Mouse (Mus musculus): Measurements from ENCODE around the gene Tox2. TPM values are rescaled to one million over a fixed set of nuclear protein-coding genes. Genes with fewer than 3 reads are reported as not detected.

The Tox2 gene
- polyA plus RNA-seq, 1 experiment from 2014 or later: 2.9 TPM

GRCm38 (mm10) chr2:163187552-163187951 lies 15.4 kb upstream of the Tox2 start:
- no peak for ATAC-seq (ENCODE audit: low FRiP score, low TSS enrichment)
- no peaks in the 10 kb centered on the region for H3K27me3 ChIP-seq (ENCODE audit: control insufficient read depth, insufficient read depth, low read length)

GRCm38 (mm10) chr2:163189596-163189995 lies 13.3 kb upstream of the Tox2 start:
- H3K27ac ChIP-seq (ENCODE audit: low read depth, low read length): no peak overlapping the region
- no peak overlapping the region for H3K4me3 ChIP-seq (ENCODE audit: low read length)
- no peaks in the 10 kb centered on the region for H3K9me3 ChIP-seq (ENCODE audit: control insufficient read depth, low read length)
- no peak overlapping the region for H3K4me2 ChIP-seq (replicated peaks; ENCODE audit: low read depth, low read length)
- H3K36me3 ChIP-seq (ENCODE audit: control insufficient read depth, insufficient read depth, low read length): no peaks in the 10 kb centered on the region
- H3K27me3 ChIP-seq (ENCODE audit: control insufficient read depth, insufficient read depth, low read length): no peaks in the 10 kb centered on the region
- H3K4me1 ChIP-seq (ENCODE audit: control insufficient read depth, insufficient read depth, low read length): 0 out of 2 replicates have a peak, but pooled peaks cover 2% of the 10 kb centered on the region
- WGBS: 15% methylated on average over 5 of the region's 5 CpGs
- ATAC-seq (ENCODE audit: low FRiP score, low TSS enrichment): no peak
- no peak overlapping the region for H3K9ac ChIP-seq (ENCODE audit: low read depth, low read length)

More at GRCm38 (mm10) chr2:163187552-163187951, 15.4 kb upstream of the Tox2 start:
- H3K4me3 ChIP-seq (ENCODE audit: low read length): no peak overlapping the region
- no peak overlapping the region for H3K27ac ChIP-seq (ENCODE audit: low read depth, low read length)
- H3K9me3 ChIP-seq (ENCODE audit: control insufficient read depth, low read length): no peaks in the 10 kb centered on the region
- no peak overlapping the region for H3K4me2 ChIP-seq (replicated peaks; ENCODE audit: low read depth, low read length)
- H3K9ac ChIP-seq (ENCODE audit: low read depth, low read length): no peak overlapping the region
- WGBS: 58% methylated on average over 11 of the region's 11 CpGs
- H3K4me1 ChIP-seq (ENCODE audit: control insufficient read depth, insufficient read depth, low read length): no peaks in the 10 kb centered on the region
- H3K36me3 ChIP-seq (ENCODE audit: control insufficient read depth, insufficient read depth, low read length): no peaks in the 10 kb centered on the region

GRCm38 (mm10) chr2:163190004-163190441 lies 12.9 kb upstream of the Tox2 start:
- 6% methylated on average over 3 of the region's 3 CpGs for WGBS
- Histone ChIP-seq H3K4me2 (replicated peaks; ENCODE audit: low read depth, low read length) (no peak overlapping the region), H3K4me3 (ENCODE audit: low read length) (no peak overlapping the region), H3K27me3 (ENCODE audit: control insufficient read depth, insufficient read depth, low read length) (no peaks in the 10 kb centered on the region), H3K9ac (ENCODE audit: low read depth, low read length) (no peak overlapping the region), H3K36me3 (ENCODE audit: control insufficient read depth, insufficient read depth, low read length) (no peaks in the 10 kb centered on the region), H3K27ac (ENCODE audit: low read depth, low read length) (no peak overlapping the region), H3K4me1 (ENCODE audit: control insufficient read depth, insufficient read depth, low read length) (0 out of 2 replicates have a peak, but pooled peaks cover 2% of the 10 kb centered on the region), H3K9me3 (ENCODE audit: control insufficient read depth, low read length) (no peaks in the 10 kb centered on the region)
- ATAC-seq (ENCODE audit: low FRiP score, low TSS enrichment): 0 out of 2 replicates have a peak, but pooled peaks have one; percentile 30

- ATAC-seq (ENCODE audit: low FRiP score, low TSS enrichment): no peak
- Histone ChIP-seq H3K36me3 (ENCODE audit: control insufficient read depth, insufficient read depth, low read length) (no peaks in the 10 kb centered on the region), H3K9ac (ENCODE audit: low read depth, low read length) (no peak overlapping the region), H3K27ac (ENCODE audit: low read depth, low read length) (no peak overlapping the region), H3K9me3 (ENCODE audit: control insufficient read depth, low read length) (no peaks in the 10 kb centered on the region), H3K27me3 (ENCODE audit: control insufficient read depth, insufficient read depth, low read length) (no peaks in the 10 kb centered on the region; the same call in 1 of the 2 replicates), H3K4me1 (ENCODE audit: control insufficient read depth, insufficient read depth, low read length) (peaks cover 9% of the 10 kb centered on the region; the same call in 1 of the 2 replicates), H3K4me3 (ENCODE audit: low read length) (no peak overlapping the region), H3K4me2 (replicated peaks; ENCODE audit: low read depth, low read length) (no peak overlapping the region)
- 64% methylated on average over 6 of the region's 6 CpGs for WGBS
These were observed 10.4 kb upstream of the Tox2 start for GRCm38 (mm10) chr2:163192485-163192884.

- Histone ChIP-seq H3K9me3 (ENCODE audit: control insufficient read depth, low read length) (no peaks in the 10 kb centered on the region), H3K4me2 (replicated peaks; ENCODE audit: low read depth, low read length) (no peak overlapping the region), H3K4me1 (ENCODE audit: control insufficient read depth, insufficient read depth, low read length) (peaks cover 9% of the 10 kb centered on the region; the same call in 1 of the 2 replicates), H3K36me3 (ENCODE audit: control insufficient read depth, insufficient read depth, low read length) (no peaks in the 10 kb centered on the region), H3K27ac (ENCODE audit: low read depth, low read length) (no peak overlapping the region), H3K4me3 (ENCODE audit: low read length) (no peak overlapping the region), H3K9ac (ENCODE audit: low read depth, low read length) (no peak overlapping the region; the same call in 1 of the 2 replicates), H3K27me3 (ENCODE audit: control insufficient read depth, insufficient read depth, low read length) (no peaks in the 10 kb centered on the region; the same call in 1 of the 2 replicates)
- WGBS: 69% methylated on average over 2 of the region's 2 CpGs
- ATAC-seq (ENCODE audit: low FRiP score, low TSS enrichment): no peak
These were observed 8.9 kb upstream of the Tox2 start for GRCm38 (mm10) chr2:163194015-163194414.

GRCm38 (mm10) chr2:163194543-163194942 lies 8.4 kb upstream of the Tox2 start:
- ATAC-seq (ENCODE audit: low FRiP score, low TSS enrichment): 0 out of 2 replicates have a peak, but pooled peaks have one; percentile 25
- no peaks in the 10 kb centered on the region for H3K9me3 ChIP-seq (ENCODE audit: control insufficient read depth, low read length)
- no peak overlapping the region for H3K4me3 ChIP-seq (ENCODE audit: low read length)
- H3K36me3 ChIP-seq (ENCODE audit: control insufficient read depth, insufficient read depth, low read length): no peaks in the 10 kb centered on the region
- peaks cover 9% of the 10 kb centered on the region; the same call in 1 of the 2 replicates for H3K4me1 ChIP-seq (ENCODE audit: control insufficient read depth, insufficient read depth, low read length)
- H3K9ac ChIP-seq (ENCODE audit: low read depth, low read length): no peak overlapping the region
- H3K27ac ChIP-seq (ENCODE audit: low read depth, low read length): no peak overlapping the region
- H3K27me3 ChIP-seq (ENCODE audit: control insufficient read depth, insufficient read depth, low read length): no peaks in the 10 kb centered on the region; the same call in 1 of the 2 replicates
- no peak overlapping the region for H3K4me2 ChIP-seq (replicated peaks; ENCODE audit: low read depth, low read length)
- WGBS: 69% methylated on average over 5 of the region's 5 CpGs

- H3K4me3 ChIP-seq (ENCODE audit: low read length): no peak overlapping the region
- no peak overlapping the region for H3K4me2 ChIP-seq (replicated peaks; ENCODE audit: low read depth, low read length)
- WGBS: 39% methylated on average over 6 of the region's 6 CpGs
- H3K27ac ChIP-seq (ENCODE audit: low read depth, low read length): no peak overlapping the region
- peaks cover 9% of the 10 kb centered on the region; the same call in 1 of the 2 replicates for H3K4me1 ChIP-seq (ENCODE audit: control insufficient read depth, insufficient read depth, low read length)
- H3K9ac ChIP-seq (ENCODE audit: low read depth, low read length): no peak overlapping the region
- no peaks in the 10 kb centered on the region for H3K9me3 ChIP-seq (ENCODE audit: control insufficient read depth, low read length)
- H3K27me3 ChIP-seq (ENCODE audit: control insufficient read depth, insufficient read depth, low read length): no peaks in the 10 kb centered on the region; the same call in 1 of the 2 replicates
- no peaks in the 10 kb centered on the region for H3K36me3 ChIP-seq (ENCODE audit: control insufficient read depth, insufficient read depth, low read length)
- no peak for ATAC-seq (ENCODE audit: low FRiP score, low TSS enrichment)
These were observed 7.7 kb upstream of the Tox2 start for GRCm38 (mm10) chr2:163195106-163195833.

- Histone ChIP-seq H3K4me1 (ENCODE audit: control insufficient read depth, insufficient read depth, low read length) (peaks cover 9% of the 10 kb centered on the region; the same call in 1 of the 2 replicates), H3K27ac (ENCODE audit: low read depth, low read length) (no peak overlapping the region), H3K9ac (ENCODE audit: low read depth, low read length) (no peak overlapping the region), H3K4me2 (replicated peaks; ENCODE audit: low read depth, low read length) (no peak overlapping the region), H3K36me3 (ENCODE audit: control insufficient read depth, insufficient read depth, low read length) (no peaks in the 10 kb centered on the region), H3K27me3 (ENCODE audit: control insufficient read depth, insufficient read depth, low read length) (no peaks in the 10 kb centered on the region; the same call in 1 of the 2 replicates), H3K9me3 (ENCODE audit: control insufficient read depth, low read length) (no peaks in the 10 kb centered on the region), H3K4me3 (ENCODE audit: low read length) (no peak overlapping the region)
- WGBS: 34% methylated on average over 6 of the region's 6 CpGs
- ATAC-seq (ENCODE audit: low FRiP score, low TSS enrichment): no peak
These were observed 7.1 kb upstream of the Tox2 start for GRCm38 (mm10) chr2:163195834-163196145.

- no peak for ATAC-seq (ENCODE audit: low FRiP score, low TSS enrichment)
- Histone ChIP-seq H3K27ac (ENCODE audit: low read depth, low read length) (no peak overlapping the region), H3K9me3 (ENCODE audit: control insufficient read depth, low read length) (peaks cover 8% of the 10 kb centered on the region; the same call in 1 of the 2 replicates), H3K27me3 (ENCODE audit: control insufficient read depth, insufficient read depth, low read length) (peaks cover 49% of the 10 kb centered on the region), H3K9ac (ENCODE audit: low read depth, low read length) (no peak overlapping the region), H3K36me3 (ENCODE audit: control insufficient read depth, insufficient read depth, low read length) (no peaks in the 10 kb centered on the region), H3K4me2 (replicated peaks; ENCODE audit: low read depth, low read length) (no peak overlapping the region), H3K4me3 (ENCODE audit: low read length) (no peak overlapping the region), H3K4me1 (ENCODE audit: control insufficient read depth, insufficient read depth, low read length) (peaks cover 12% of the 10 kb centered on the region; the same call in 1 of the 2 replicates)
- WGBS: 44% methylated on average over 8 of the region's 8 CpGs
These were observed 1.0 kb upstream of the Tox2 start for GRCm38 (mm10) chr2:163201897-163202296.
